ENCODE assay signal across 8 mouse cellular contexts in the genomic region with DNA sequence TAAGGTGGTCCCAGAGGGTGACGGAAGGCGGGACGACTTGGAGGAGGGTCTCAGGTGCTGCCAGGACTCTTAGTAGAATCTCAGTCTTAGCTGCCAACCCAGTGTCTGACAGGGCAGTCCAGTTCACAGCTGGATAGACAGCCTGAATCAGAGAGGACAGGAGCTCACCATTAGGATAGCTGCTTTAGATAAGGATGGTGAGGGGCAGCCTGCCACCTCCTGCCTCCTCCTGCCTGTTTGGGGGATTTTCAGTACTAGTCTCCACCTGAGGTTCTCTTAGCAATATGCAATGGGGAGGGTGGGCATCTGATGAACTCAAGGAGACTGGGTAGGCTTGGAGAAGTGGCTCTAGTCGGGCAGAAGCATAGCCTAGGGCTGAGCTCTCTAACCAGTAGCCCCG. TPM values are rescaled to one million over a fixed set of nuclear protein-coding genes. Genes with fewer than 3 reads are reported as not detected.
DNase-seq lines count a peak whose midpoint lies in the region; ATAC-seq and TF ChIP-seq lines count a peak whose summit lies in the region.

No protein-coding gene starts in this region.

- H3K4me2 ChIP-seq in forebrain, embryonic 15.5 days (replicated peaks) = peak overlapping the region; percentile 86
- H3K4me2 ChIP-seq in liver, embryonic 16.5 days (ENCODE audit: low read depth, low read length) = peak overlapping the region; percentile 88

- ATAC-seq in forebrain, embryonic 15.5 days (replicated peaks) = no peak
- no peak for ATAC-seq in liver, embryonic 16.5 days (ENCODE audit: low read depth)

- no peak for TF ChIP-seq EP300 in ES-Bruce4 (IDR thresholded peaks at IDR 0.05; ENCODE audit: insufficient read depth, low read depth, low read length)

- no peak for DNase-seq in heart, embryonic 10.5 days (ENCODE audit: low spot score)
- DNase-seq in heart, postnatal 36 days = no peak
- no peak for DNase-seq in thymus, postnatal 10 days (ENCODE audit: low spot score in 2 of 2)
- no peak for DNase-seq in adrenal gland, postnatal 14 days
- no peak for DNase-seq in kidney, postnatal 10 days

- H3K9ac ChIP-seq in ES-Bruce4 (ENCODE audit: low read depth, poor library complexity, severe bottlenecking) = peak overlapping the region; percentile 98
- H3K9ac ChIP-seq in forebrain, embryonic 15.5 days (replicated peaks) = peak overlapping the region; percentile 84
- peak overlapping the region; percentile 100 for H3K9ac ChIP-seq in liver, embryonic 16.5 days (ENCODE audit: low read depth, low read length)

- H3K9me3 ChIP-seq in heart, embryonic 10.5 days = no peaks in the 10 kb centered on the region
- H3K9me3 ChIP-seq in ES-Bruce4 (replicated peaks; ENCODE audit: control insufficient read depth, insufficient read depth, low read length, poor library complexity, severe bottlenecking) = no peaks in the 10 kb centered on the region
- no peaks in the 10 kb centered on the region for H3K9me3 ChIP-seq in forebrain, embryonic 15.5 days
- no peaks in the 10 kb centered on the region for H3K9me3 ChIP-seq in liver, embryonic 16.5 days (replicated peaks; ENCODE audit: control insufficient read depth, low read length)

- 48% methylated on average over 5 of the region's 5 CpGs for WGBS in heart, embryonic 10.5 days
- 44% methylated on average over 5 of the region's 5 CpGs for WGBS in forebrain, embryonic 15.5 days
- WGBS in liver, embryonic 16.5 days (ENCODE audit: insufficient replicate concordance) = 50% methylated on average over 5 of the region's 5 CpGs

- peaks cover 46% of the 10 kb centered on the region for H3K4me1 ChIP-seq in heart, embryonic 10.5 days
- H3K4me1 ChIP-seq in ES-Bruce4 (ENCODE audit: control insufficient read depth, insufficient read depth, low read length) = no peaks in the 10 kb centered on the region
- H3K4me1 ChIP-seq in forebrain, embryonic 15.5 days = peaks cover 48% of the 10 kb centered on the region
- peaks cover 36% of the 10 kb centered on the region for H3K4me1 ChIP-seq in liver, embryonic 16.5 days (ENCODE audit: control insufficient read depth, low read depth, low read length)

- TF ChIP-seq CTCF in ES-Bruce4 (IDR thresholded peaks at IDR 0.05; ENCODE audit: low read depth, low read length) = no peak

- peak overlapping the region; percentile 94 for H3K4me3 ChIP-seq in heart, embryonic 10.5 days
- peak overlapping the region; percentile 77 for H3K4me3 ChIP-seq in ES-Bruce4 (ENCODE audit: low read depth, low read length)
- peak overlapping the region; percentile 93 for H3K4me3 ChIP-seq in forebrain, embryonic 15.5 days
- peak overlapping the region; percentile 99 for H3K4me3 ChIP-seq in liver, embryonic 16.5 days (ENCODE audit: low read depth, low read length)

- H3K36me3 ChIP-seq in heart, embryonic 10.5 days = peaks cover 33% of the 10 kb centered on the region
- H3K36me3 ChIP-seq in ES-Bruce4 (ENCODE audit: control insufficient read depth, insufficient read depth, low read length, poor library complexity, severe bottlenecking) = no peaks in the 10 kb centered on the region
- peaks cover 13% of the 10 kb centered on the region for H3K36me3 ChIP-seq in forebrain, embryonic 15.5 days
- no peaks in the 10 kb centered on the region for H3K36me3 ChIP-seq in liver, embryonic 16.5 days (ENCODE audit: control insufficient read depth, insufficient read depth)

- TF ChIP-seq POLR2A in ES-Bruce4 (IDR thresholded peaks at IDR 0.05; ENCODE audit: insufficient read depth, low read length) = no peak

- intact Hi-C loops in heart, postnatal 36 days (cut with DNase I) = loop anchor here (2.0 kb wide), 1 partner anchor 48 kb away; no protein-coding TSS in a partner anchor

- H3K27ac ChIP-seq in heart, embryonic 10.5 days = peak overlapping the region; percentile 98
- H3K27ac ChIP-seq in ES-Bruce4 (ENCODE audit: insufficient read depth, low read length) = no peak overlapping the region
- H3K27ac ChIP-seq in forebrain, embryonic 15.5 days (replicated peaks) = no peak overlapping the region
- peak overlapping the region; percentile 97 for H3K27ac ChIP-seq in liver, embryonic 16.5 days (ENCODE audit: low read length)

- H3K27me3 ChIP-seq in heart, embryonic 10.5 days (ENCODE audit: insufficient read depth, poor library complexity, severe bottlenecking) = no peaks in the 10 kb centered on the region
- H3K27me3 ChIP-seq in ES-Bruce4 (ENCODE audit: control insufficient read depth, insufficient read depth, low read length, poor library complexity, severe bottlenecking) = no peaks in the 10 kb centered on the region
- no peaks in the 10 kb centered on the region for H3K27me3 ChIP-seq in forebrain, embryonic 15.5 days
- H3K27me3 ChIP-seq in liver, embryonic 16.5 days (ENCODE audit: control insufficient read depth, insufficient read depth, low read depth, low read length) = no peaks in the 10 kb centered on the region

RNA-seq across cellular contexts. Expression of gene Crat, which starts 0.9 kb away (rescaled TPM):
- polyA plus RNA-seq in heart, embryonic 10.5 days (2016; fragmentation: Nextera tagmentation; extraction: Ambion mirVana) = 36.1 and 55.2 TPM in 2 replicates
- 100 to 1,000 TPM; 496 to 534 TPM for total RNA-seq in heart, postnatal 36 days (2021)
- 8.9 and 12.3 TPM in 2 replicates for polyA plus RNA-seq in ES-Bruce4 (2011; ENCODE audit: insufficient read depth, insufficient read length, low read depth, missing spikeins)
- 20.5 and 22.6 TPM in 2 replicates for polyA plus RNA-seq in forebrain, embryonic 15.5 days (2015; fragmentation: Nextera tagmentation; extraction: Ambion mirVana)
- polyA plus RNA-seq in liver, embryonic 16.5 days (2015; fragmentation: Nextera tagmentation; extraction: Ambion mirVana) = 24.2 and 31.3 TPM in 2 replicates
- 291 and 301 TPM in 2 replicates for total RNA-seq in adrenal gland, postnatal 14 days (2021)

RNA-seq across cellular contexts. Expression of gene Ptpa, which starts 1.2 kb away (rescaled TPM):
- polyA plus RNA-seq in heart, embryonic 10.5 days (2016; fragmentation: Nextera tagmentation; extraction: Ambion mirVana) = 129 and 140 TPM in 2 replicates
- 10 to 100 TPM; 82.9 to 85.1 TPM for total RNA-seq in heart, postnatal 36 days (2021)
- 83.1 and 91.6 TPM in 2 replicates for polyA plus RNA-seq in ES-Bruce4 (2011; ENCODE audit: insufficient read depth, insufficient read length, low read depth, missing spikeins)
- polyA plus RNA-seq in forebrain, embryonic 15.5 days (2015; fragmentation: Nextera tagmentation; extraction: Ambion mirVana) = 146 and 152 TPM in 2 replicates
- polyA plus RNA-seq in liver, embryonic 16.5 days (2015; fragmentation: Nextera tagmentation; extraction: Ambion mirVana) = 121 TPM in 2 replicates
- 145 and 155 TPM in 2 replicates for total RNA-seq in adrenal gland, postnatal 14 days (2021)

RNA-seq across cellular contexts. Expression of gene Dolpp1, which starts 22.6 kb away (rescaled TPM):
- polyA plus RNA-seq in heart, embryonic 10.5 days (2016; fragmentation: Nextera tagmentation; extraction: Ambion mirVana) = 29.9 and 36.1 TPM in 2 replicates
- 1 to 10 TPM; 7.6 to 8.8 TPM for total RNA-seq in heart, postnatal 36 days (2021)
- 42.3 and 44.3 TPM in 2 replicates for polyA plus RNA-seq in ES-Bruce4 (2011; ENCODE audit: insufficient read depth, insufficient read length, low read depth, missing spikeins)
- polyA plus RNA-seq in forebrain, embryonic 15.5 days (2015; fragmentation: Nextera tagmentation; extraction: Ambion mirVana) = 60.0 and 60.3 TPM in 2 replicates
- polyA plus RNA-seq in liver, embryonic 16.5 days (2015; fragmentation: Nextera tagmentation; extraction: Ambion mirVana) = 14.7 and 16.5 TPM in 2 replicates
- 18.7 and 19.5 TPM in 2 replicates for total RNA-seq in adrenal gland, postnatal 14 days (2021)

RNA-seq across cellular contexts. Expression of gene Miga2, which starts 50.6 kb away (rescaled TPM):
- polyA plus RNA-seq in heart, embryonic 10.5 days (2016; fragmentation: Nextera tagmentation; extraction: Ambion mirVana) = 28.2 and 35.1 TPM in 2 replicates
- total RNA-seq in heart, postnatal 36 days (2021) = 10 to 100 TPM; 62.9 to 69.4 TPM
- 16.6 and 18.6 TPM in 2 replicates for polyA plus RNA-seq in ES-Bruce4 (2011; ENCODE audit: insufficient read depth, insufficient read length, low read depth, missing spikeins)
- 27.2 and 27.6 TPM in 2 replicates for polyA plus RNA-seq in forebrain, embryonic 15.5 days (2015; fragmentation: Nextera tagmentation; extraction: Ambion mirVana)
- polyA plus RNA-seq in liver, embryonic 16.5 days (2015; fragmentation: Nextera tagmentation; extraction: Ambion mirVana) = 6.5 and 7.2 TPM in 2 replicates
- total RNA-seq in adrenal gland, postnatal 14 days (2021) = 87.9 and 89.3 TPM in 2 replicates

RNA-seq across cellular contexts. Expression of gene Sh3glb2, which starts 55.5 kb away (rescaled TPM):
- polyA plus RNA-seq in heart, embryonic 10.5 days (2016; fragmentation: Nextera tagmentation; extraction: Ambion mirVana) = 101 and 132 TPM in 2 replicates
- total RNA-seq in heart, postnatal 36 days (2021) = 10 to 100 TPM; 41.9 to 43.1 TPM
- 30.8 and 32.5 TPM in 2 replicates for polyA plus RNA-seq in ES-Bruce4 (2011; ENCODE audit: insufficient read depth, insufficient read length, low read depth, missing spikeins)
- 160 and 165 TPM in 2 replicates for polyA plus RNA-seq in forebrain, embryonic 15.5 days (2015; fragmentation: Nextera tagmentation; extraction: Ambion mirVana)
- polyA plus RNA-seq in liver, embryonic 16.5 days (2015; fragmentation: Nextera tagmentation; extraction: Ambion mirVana) = 17.0 and 19.1 TPM in 2 replicates
- 73.2 and 80.6 TPM in 2 replicates for total RNA-seq in adrenal gland, postnatal 14 days (2021)

Comparison
In these comparisons a context has a peak if more than half of its experiments do, and no peak if none do; other contexts are left out.
1. H3K27ac ChIP-seq: peak in heart, embryonic 10.5 days (single experiment) and liver, embryonic 16.5 days (single experiment); none in ES-Bruce4 (single experiment) and forebrain, embryonic 15.5 days (single experiment).
2. Peak in every context shown above with its lines, with median percentiles within 50 percentile points of each other: H3K4me3 ChIP-seq and H3K9ac ChIP-seq.